Mouse (Mus musculus): ENCODE results near the gene Cdh23.

- no peak for TF ChIP-seq CTCF (IDR thresholded peaks at IDR 0.05; ENCODE audit: low read depth, low read length)
- TF ChIP-seq GATA2 (IDR thresholded peaks at IDR 0.05; ENCODE audit: borderline replicate concordance, low read depth, low read length) = no peak
- no peak for TF ChIP-seq GATA1 (IDR thresholded peaks at IDR 0.05; ENCODE audit: borderline replicate concordance, low read length)
- no peak for TF ChIP-seq POLR2AphosphoS5 (IDR thresholded peaks at IDR 0.05; ENCODE audit: insufficient replicate concordance, low read depth, low read length)
Observed at GRCm38 (mm10) chr10:60590241-60590640, 106.0 kb downstream of the Cdh23 start.

Data from G1E (cell line).